Mouse (Mus musculus) kidney, postnatal 0 days (tissue): ENCODE results near the gene Tex2. TPM values are rescaled to one million over a fixed set of nuclear protein-coding genes. Genes with fewer than 3 reads are reported as not detected.
A peak's percentile ranks its signal among the peaks of the same experiment; 100 is the strongest.

Source experiments
- ATAC-seq: fragments of 200-750 bp; cut with Nextera tagmentation; replicated peaks from 2 replicates; pipeline ENCODE4 v1.8.0; 2017; ENCODE audit warnings: low read depth, moderate number of reproducible peaks, moderate TSS enrichment, moderate library complexity; ENCODE audit not compliant: low FRiP score
- DNase-seq: peaks from one replicate; pipeline ENCODE4 v3.0.0-alpha.2; 2016; ENCODE audit warnings: low spot score
- H3K27ac ChIP-seq: fragments of 300-500 bp; sonication (generic); 2 replicates; pipeline ENCODE4 v1.5.1; 2014; ENCODE audit warnings: mild to moderate bottlenecking
- H3K27me3 ChIP-seq: fragments of 300-500 bp; sonication (generic); 2 replicates; pipeline ENCODE4 v1.6.1; 2014; ENCODE audit warnings: low read length, mixed read lengths; ENCODE audit not compliant: insufficient read depth
- H3K36me3 ChIP-seq: fragments of 300-500 bp; sonication (generic); 2 replicates; pipeline ENCODE4 v1.6.1; 2014; ENCODE audit warnings: low read length, mixed read lengths; ENCODE audit not compliant: insufficient read depth
- H3K4me1 ChIP-seq: fragments of 300-500 bp; sonication (generic); replicated peaks from 2 replicates; pipeline ENCODE4 v1.6.1; 2014; ENCODE audit warnings: antibody characterized with exemption, low read length, mixed read lengths; ENCODE audit not compliant: insufficient read depth
- H3K4me2 ChIP-seq: fragments of 300-500 bp; sonication (generic); 2 replicates; pipeline ENCODE4 v1.6.1; 2014; ENCODE audit warnings: mild to moderate bottlenecking, low read length, moderate library complexity, mixed read lengths
- H3K4me3 ChIP-seq: fragments of 300-500 bp; sonication (generic); replicated peaks from 2 replicates; pipeline ENCODE4 v1.5.1; 2014; ENCODE audit warnings: low read depth, low read length
- H3K9ac ChIP-seq: fragments of 300-500 bp; sonication (generic); 2 replicates; pipeline ENCODE4 v1.6.1; 2014; ENCODE audit warnings: low read depth, low read length
- H3K9me3 ChIP-seq: fragments of 300-500 bp; sonication (generic); replicated peaks from 2 replicates; pipeline ENCODE4 v1.6.1; 2016; ENCODE audit warnings: low read length, inconsistent platforms, mixed read lengths
- CTCF ChIP-seq: IDR thresholded peaks from 2 replicates; pipeline ENCODE4 v1.5.1; 2016; ENCODE audit warnings: antibody characterized with exemption, low read depth, mild to moderate bottlenecking, moderate library complexity
- WGBS: fragments of 180-500 bp; shearing (Covaris S2); extraction: QIAGEN DNeasy Blood & Tissue Kit; methylation state at CpG from one replicate; pipeline ENCODE4 v1.1.7; 2014; 5-methylcytosine and 5-hydroxymethylcytosine counted together
- polyA plus RNA-seq: library from polyadenylated mRNA; unstranded; fragments of >200 nt; fragmentation: Nextera tagmentation; extraction: Ambion mirVana; gene quantifications from 2 replicates; pipeline ENCODE4 v1.2.1, GENCODE M21; 2015

The Tex2 gene
- polyA plus RNA-seq, 1 experiment from 2014 or later = 8.4 TPM

- Histone ChIP-seq H3K9ac (no peak overlapping the region), H3K4me3 (no peak overlapping the region), H3K27me3 (no peaks in the 10 kb centered on the region), H3K4me2 (no peak overlapping the region), H3K36me3 (0 out of 2 replicates have a peak, but pooled peaks cover 7% of the 10 kb centered on the region), H3K4me1 (no peaks in the 10 kb centered on the region), H3K27ac (no peak overlapping the region), H3K9me3 (no peaks in the 10 kb centered on the region)
- DNase-seq = no peak
- WGBS = 87% methylated on average over 7 of the region's 7 CpGs
- no peak for ATAC-seq
- TF ChIP-seq CTCF = no peak
These were observed 101.2 kb downstream of the Tex2 start for GRCm38 (mm10) chr11:106512006-106512390.

GRCm38 (mm10) chr11:106511236-106512005 lies 101.8 kb downstream of the Tex2 start:
- Histone ChIP-seq H3K9ac (no peak overlapping the region), H3K4me1 (no peaks in the 10 kb centered on the region), H3K4me2 (no peak overlapping the region), H3K9me3 (no peaks in the 10 kb centered on the region), H3K4me3 (no peak overlapping the region), H3K36me3 (0 out of 2 replicates have a peak, but pooled peaks cover 7% of the 10 kb centered on the region), H3K27ac (no peak overlapping the region), H3K27me3 (no peaks in the 10 kb centered on the region)
- ATAC-seq = no peak
- WGBS = 84% methylated on average over 13 of the region's 14 CpGs
- no peak for DNase-seq
- no peak for TF ChIP-seq CTCF

- no peaks in the 10 kb centered on the region for H3K9me3 ChIP-seq
- H3K4me2 ChIP-seq = no peak overlapping the region
- no peak overlapping the region for H3K4me3 ChIP-seq
- 0 out of 2 replicates have a peak, but pooled peaks cover 7% of the 10 kb centered on the region for H3K36me3 ChIP-seq
- H3K27me3 ChIP-seq = no peaks in the 10 kb centered on the region
- no peak for DNase-seq
- 79% methylated on average over 7 of the region's 7 CpGs for WGBS
- H3K9ac ChIP-seq = no peak overlapping the region
- no peak for TF ChIP-seq CTCF
- H3K27ac ChIP-seq = no peak overlapping the region
- no peaks in the 10 kb centered on the region for H3K4me1 ChIP-seq
- no peak for ATAC-seq
These were observed 105.6 kb downstream of the Tex2 start for GRCm38 (mm10) chr11:106507638-106508037.

GRCm38 (mm10) chr11:106506211-106506610 lies 107.0 kb downstream of the Tex2 start:
- Histone ChIP-seq H3K27me3 (no peaks in the 10 kb centered on the region), H3K36me3 (0 out of 2 replicates have a peak, but pooled peaks cover 7% of the 10 kb centered on the region), H3K4me2 (no peak overlapping the region), H3K9ac (no peak overlapping the region), H3K9me3 (no peaks in the 10 kb centered on the region), H3K27ac (no peak overlapping the region), H3K4me1 (0 out of 2 replicates have a peak, but pooled peaks cover 6% of the 10 kb centered on the region), H3K4me3 (no peak overlapping the region)
- ATAC-seq (no peak), DNase-seq (no peak)
- peak; percentile 45 for TF ChIP-seq CTCF
- 87% methylated on average over 6 of the region's 6 CpGs for WGBS

- H3K9ac ChIP-seq = no peak overlapping the region
- H3K27me3 ChIP-seq = no peaks in the 10 kb centered on the region
- H3K4me2 ChIP-seq = no peak overlapping the region
- H3K27ac ChIP-seq = no peak overlapping the region
- no peak for TF ChIP-seq CTCF
- no peak for ATAC-seq
- H3K4me1 ChIP-seq = 0 out of 2 replicates have a peak, but pooled peaks cover 6% of the 10 kb centered on the region
- no peak overlapping the region for H3K4me3 ChIP-seq
- no peaks in the 10 kb centered on the region for H3K9me3 ChIP-seq
- no peak for DNase-seq
- H3K36me3 ChIP-seq = 0 out of 2 replicates have a peak, but pooled peaks cover 5% of the 10 kb centered on the region
These were observed 109.1 kb downstream of the Tex2 start for GRCm38 (mm10) chr11:106504129-106504528.

GRCm38 (mm10) chr11:106503425-106503717 lies 109.9 kb downstream of the Tex2 start:
- DNase-seq (no peak), ATAC-seq (no peak)
- H3K27ac ChIP-seq = no peak overlapping the region
- WGBS = 68% methylated on average over 4 of the region's 4 CpGs
- H3K9ac ChIP-seq = no peak overlapping the region
- 0 out of 2 replicates have a peak, but pooled peaks cover 6% of the 10 kb centered on the region for H3K4me1 ChIP-seq
- H3K27me3 ChIP-seq = no peaks in the 10 kb centered on the region
- H3K4me3 ChIP-seq = no peak overlapping the region
- no peaks in the 10 kb centered on the region for H3K36me3 ChIP-seq
- no peaks in the 10 kb centered on the region for H3K9me3 ChIP-seq
- H3K4me2 ChIP-seq = no peak overlapping the region
- TF ChIP-seq CTCF = no peak
